Mouse (Mus musculus): ENCODE measurements around the gene Plekha8. TPM values are rescaled to one million over a fixed set of nuclear protein-coding genes. Genes with fewer than 3 reads are reported as not detected.

Plekha8 gene
- polyA plus RNA-seq (2014; fragmentation: Nextera tagmentation; extraction: Ambion mirVana) = 10.1 and 11.1 TPM in 2 replicates

- Histone ChIP-seq H3K27me3 (replicated peaks; ENCODE audit: control insufficient read depth, insufficient read depth, low read length) (no peaks in the 10 kb centered on the region), H3K9ac (ENCODE audit: low read depth, low read length) (peak within 1 kb of the TSS; percentile 88), H3K9me3 (ENCODE audit: control insufficient read depth, low read length) (no peaks in the 10 kb centered on the region), H3K27ac (replicated peaks; ENCODE audit: low read depth, low read length) (0 out of 2 replicates have a peak within 1 kb of the TSS, but pooled peaks have one; percentile 13), H3K4me1 (ENCODE audit: control insufficient read depth, insufficient read depth, low read length) (peaks cover 21% of the 10 kb centered on the region), H3K4me2 (ENCODE audit: low read depth, low read length) (peak within 1 kb of the TSS; percentile 76), H3K4me3 (ENCODE audit: low read depth, low read length) (peak within 1 kb of the TSS; percentile 85), H3K36me3 (ENCODE audit: control insufficient read depth, insufficient read depth, low read length) (no peaks in the 10 kb centered on the region)
- WGBS = 0% methylated on average over 17 of the region's 49 CpGs
- ATAC-seq (ENCODE audit: low read depth) (peak; percentile 94), DNase-seq (ENCODE audit: low spot score) (peak; percentile 95)
Observed at GRCm38 (mm10) chr6:54594469-54595329, at the start of gene Plekha8. TSS of gene Plekha8 (plus strand) at chr6:54595111.

- Histone ChIP-seq H3K9me3 (ENCODE audit: control insufficient read depth, low read length) (0 out of 2 replicates have a peak, but pooled peaks cover 2% of the 10 kb centered on the region), H3K4me1 (ENCODE audit: control insufficient read depth, insufficient read depth, low read length) (0 out of 2 replicates have a peak, but pooled peaks cover 13% of the 10 kb centered on the region), H3K27me3 (replicated peaks; ENCODE audit: control insufficient read depth, insufficient read depth, low read length) (no peaks in the 10 kb centered on the region), H3K36me3 (ENCODE audit: control insufficient read depth, insufficient read depth, low read length) (no peaks in the 10 kb centered on the region), H3K4me2 (ENCODE audit: low read depth, low read length) (no peak overlapping the region), H3K27ac (replicated peaks; ENCODE audit: low read depth, low read length) (no peak overlapping the region), H3K9ac (ENCODE audit: low read depth, low read length) (no peak overlapping the region), H3K4me3 (ENCODE audit: low read depth, low read length) (no peak overlapping the region)
- WGBS = 41% methylated on average over 13 of the region's 13 CpGs
- 0 out of 2 replicates have a peak, but pooled peaks have one; percentile 20 for ATAC-seq (ENCODE audit: low read depth)
- peak; percentile 26 for DNase-seq (ENCODE audit: low spot score)
Observed at GRCm38 (mm10) chr6:54548314-54549019, 46.4 kb upstream of the Plekha8 start.

GRCm38 (mm10) chr6:54549311-54549710 is 45.6 kb upstream of the Plekha8 start:
- Histone ChIP-seq H3K4me3 (ENCODE audit: low read depth, low read length) (no peak overlapping the region), H3K4me1 (ENCODE audit: control insufficient read depth, insufficient read depth, low read length) (0 out of 2 replicates have a peak, but pooled peaks cover 13% of the 10 kb centered on the region), H3K4me2 (ENCODE audit: low read depth, low read length) (no peak overlapping the region), H3K36me3 (ENCODE audit: control insufficient read depth, insufficient read depth, low read length) (no peaks in the 10 kb centered on the region), H3K9me3 (ENCODE audit: control insufficient read depth, low read length) (no peaks in the 10 kb centered on the region), H3K27me3 (replicated peaks; ENCODE audit: control insufficient read depth, insufficient read depth, low read length) (no peaks in the 10 kb centered on the region), H3K27ac (replicated peaks; ENCODE audit: low read depth, low read length) (no peak overlapping the region), H3K9ac (ENCODE audit: low read depth, low read length) (no peak overlapping the region)
- 48% methylated on average over 4 of the region's 4 CpGs for WGBS
- ATAC-seq (ENCODE audit: low read depth) (no peak), DNase-seq (ENCODE audit: low spot score) (no peak)

- Histone ChIP-seq H3K27ac (replicated peaks; ENCODE audit: low read depth, low read length) (no peak overlapping the region), H3K9ac (ENCODE audit: low read depth, low read length) (no peak overlapping the region), H3K36me3 (ENCODE audit: control insufficient read depth, insufficient read depth, low read length) (no peaks in the 10 kb centered on the region), H3K4me2 (ENCODE audit: low read depth, low read length) (no peak overlapping the region), H3K27me3 (replicated peaks; ENCODE audit: control insufficient read depth, insufficient read depth, low read length) (no peaks in the 10 kb centered on the region), H3K4me1 (ENCODE audit: control insufficient read depth, insufficient read depth, low read length) (0 out of 2 replicates have a peak, but pooled peaks cover 13% of the 10 kb centered on the region), H3K4me3 (ENCODE audit: low read depth, low read length) (no peak overlapping the region), H3K9me3 (ENCODE audit: control insufficient read depth, low read length) (no peaks in the 10 kb centered on the region)
- ATAC-seq (ENCODE audit: low read depth) = no peak
- no peak for DNase-seq (ENCODE audit: low spot score)
- 65% methylated on average over 7 of the region's 7 CpGs for WGBS
Observed at GRCm38 (mm10) chr6:54550801-54551323, 44.0 kb upstream of the Plekha8 start.

- Histone ChIP-seq H3K4me3 (ENCODE audit: low read depth, low read length) (no peak overlapping the region), H3K9ac (ENCODE audit: low read depth, low read length) (no peak overlapping the region), H3K4me1 (ENCODE audit: control insufficient read depth, insufficient read depth, low read length) (0 out of 2 replicates have a peak, but pooled peaks cover 13% of the 10 kb centered on the region), H3K9me3 (ENCODE audit: control insufficient read depth, low read length) (no peaks in the 10 kb centered on the region), H3K27me3 (replicated peaks; ENCODE audit: control insufficient read depth, insufficient read depth, low read length) (no peaks in the 10 kb centered on the region), H3K4me2 (ENCODE audit: low read depth, low read length) (no peak overlapping the region), H3K36me3 (ENCODE audit: control insufficient read depth, insufficient read depth, low read length) (no peaks in the 10 kb centered on the region), H3K27ac (replicated peaks; ENCODE audit: low read depth, low read length) (no peak overlapping the region)
- ATAC-seq (ENCODE audit: low read depth) (no peak), DNase-seq (ENCODE audit: low spot score) (no peak)
- WGBS = 73% methylated on average over 9 of the region's 9 CpGs
Observed at GRCm38 (mm10) chr6:54552721-54553413, 42.0 kb upstream of the Plekha8 start.

- Histone ChIP-seq H3K9me3 (ENCODE audit: control insufficient read depth, low read length) (no peaks in the 10 kb centered on the region), H3K4me3 (ENCODE audit: low read depth, low read length) (no peak overlapping the region), H3K27me3 (replicated peaks; ENCODE audit: control insufficient read depth, insufficient read depth, low read length) (no peaks in the 10 kb centered on the region), H3K9ac (ENCODE audit: low read depth, low read length) (no peak overlapping the region), H3K27ac (replicated peaks; ENCODE audit: low read depth, low read length) (0 out of 2 replicates have a peak overlapping the region, but pooled peaks have one; percentile 10), H3K36me3 (ENCODE audit: control insufficient read depth, insufficient read depth, low read length) (no peaks in the 10 kb centered on the region), H3K4me2 (ENCODE audit: low read depth, low read length) (no peak overlapping the region), H3K4me1 (ENCODE audit: control insufficient read depth, insufficient read depth, low read length) (0 out of 2 replicates have a peak, but pooled peaks cover 7% of the 10 kb centered on the region)
- no peak for DNase-seq (ENCODE audit: low spot score)
- ATAC-seq (ENCODE audit: low read depth) = no peak
- WGBS = 83% methylated on average over 2 of the region's 2 CpGs
Observed at GRCm38 (mm10) chr6:54553632-54554031, 41.3 kb upstream of the Plekha8 start.

- Histone ChIP-seq H3K27ac (replicated peaks; ENCODE audit: low read depth, low read length) (0 out of 2 replicates have a peak overlapping the region, but pooled peaks have one; percentile 10), H3K9ac (ENCODE audit: low read depth, low read length) (no peak overlapping the region), H3K4me2 (ENCODE audit: low read depth, low read length) (no peak overlapping the region), H3K4me3 (ENCODE audit: low read depth, low read length) (no peak overlapping the region), H3K4me1 (ENCODE audit: control insufficient read depth, insufficient read depth, low read length) (0 out of 2 replicates have a peak, but pooled peaks cover 4% of the 10 kb centered on the region), H3K9me3 (ENCODE audit: control insufficient read depth, low read length) (no peaks in the 10 kb centered on the region), H3K27me3 (replicated peaks; ENCODE audit: control insufficient read depth, insufficient read depth, low read length) (no peaks in the 10 kb centered on the region), H3K36me3 (ENCODE audit: control insufficient read depth, insufficient read depth, low read length) (no peaks in the 10 kb centered on the region)
- 44% methylated on average over 8 of the region's 8 CpGs for WGBS
- DNase-seq (ENCODE audit: low spot score) (peak; percentile 75), ATAC-seq (ENCODE audit: low read depth) (peak; percentile 83)
Observed at GRCm38 (mm10) chr6:54554341-54555110, 40.4 kb upstream of the Plekha8 start.

Data from embryonic facial prominence, embryonic 14.5 days (tissue).